Mouse (Mus musculus): ENCODE measurements at regions not wholly inside any gene's neighbourhood (a gene's known extent, or its start where the extent isn't known, plus 50 kb on each side); places are given as distances from the start of the nearest gene placed in this dataset.

GRCm38 (mm10) chr14:46060622-46061381, 318.4 kb upstream of the Gm15217 start:
- Histone ChIP-seq H3K4me1 (peaks cover 13% of the 10 kb centered on the region), H3K27me3 (no peaks in the 10 kb centered on the region), H3K9ac (no peak overlapping the region), H3K27ac (peak overlapping the region; percentile 58), H3K9me3 (replicated peaks) (no peaks in the 10 kb centered on the region), H3K4me3 (replicated peaks) (peak overlapping the region; percentile 31), H3K4me2 (peak overlapping the region; percentile 56), H3K36me3 (no peaks in the 10 kb centered on the region)
- peak; percentile 88 for ATAC-seq (replicated peaks; ENCODE audit: low FRiP score)
- WGBS = 15% methylated on average over 14 of the region's 14 CpGs

- Histone ChIP-seq H3K9ac (no peak overlapping the region), H3K9me3 (replicated peaks) (no peaks in the 10 kb centered on the region), H3K4me3 (replicated peaks) (no peak overlapping the region), H3K27ac (no peak overlapping the region), H3K36me3 (no peaks in the 10 kb centered on the region), H3K4me2 (no peak overlapping the region), H3K27me3 (no peaks in the 10 kb centered on the region), H3K4me1 (no peaks in the 10 kb centered on the region)
- no peak for ATAC-seq (replicated peaks; ENCODE audit: low FRiP score)
- WGBS = 65% methylated on average over 5 of the region's 5 CpGs
Observed at GRCm38 (mm10) chr14:46067102-46067801, 312.0 kb upstream of the Gm15217 start.

GRCm38 (mm10) chr14:46071244-46071643, 308.0 kb upstream of the Gm15217 start:
- H3K4me2 ChIP-seq = no peak overlapping the region
- no peaks in the 10 kb centered on the region for H3K9me3 ChIP-seq (replicated peaks)
- no peaks in the 10 kb centered on the region for H3K4me1 ChIP-seq
- H3K9ac ChIP-seq = no peak overlapping the region
- no peaks in the 10 kb centered on the region for H3K27me3 ChIP-seq
- no peaks in the 10 kb centered on the region for H3K36me3 ChIP-seq
- no peak overlapping the region for H3K4me3 ChIP-seq (replicated peaks)
- WGBS = 75% methylated on average over 5 of the region's 5 CpGs
- no peak overlapping the region for H3K27ac ChIP-seq
- no peak for ATAC-seq (replicated peaks; ENCODE audit: low FRiP score)

GRCm38 (mm10) chr14:46076738-46077137, 302.5 kb upstream of the Gm15217 start:
- Histone ChIP-seq H3K4me1 (no peaks in the 10 kb centered on the region), H3K27ac (no peak overlapping the region), H3K9me3 (replicated peaks) (no peaks in the 10 kb centered on the region), H3K36me3 (no peaks in the 10 kb centered on the region), H3K9ac (no peak overlapping the region), H3K4me2 (no peak overlapping the region), H3K27me3 (no peaks in the 10 kb centered on the region), H3K4me3 (replicated peaks) (no peak overlapping the region)
- 97% methylated on average over 2 of the region's 2 CpGs for WGBS
- ATAC-seq (replicated peaks; ENCODE audit: low FRiP score) = no peak

GRCm38 (mm10) chr14:46077406-46078131, 301.6 kb upstream of the Gm15217 start:
- Histone ChIP-seq H3K4me2 (no peak overlapping the region), H3K9me3 (replicated peaks) (no peaks in the 10 kb centered on the region), H3K36me3 (no peaks in the 10 kb centered on the region), H3K9ac (no peak overlapping the region), H3K27ac (no peak overlapping the region), H3K4me1 (no peaks in the 10 kb centered on the region), H3K4me3 (replicated peaks) (no peak overlapping the region), H3K27me3 (no peaks in the 10 kb centered on the region)
- ATAC-seq (replicated peaks; ENCODE audit: low FRiP score) = no peak
- WGBS = 79% methylated on average over 11 of the region's 11 CpGs

GRCm38 (mm10) chr14:46082646-46083045, 296.6 kb upstream of the Gm15217 start:
- H3K4me3 ChIP-seq (replicated peaks) = no peak overlapping the region
- H3K4me1 ChIP-seq = no peaks in the 10 kb centered on the region
- no peaks in the 10 kb centered on the region for H3K9me3 ChIP-seq (replicated peaks)
- 93% methylated on average over 5 of the region's 5 CpGs for WGBS
- H3K9ac ChIP-seq = no peak overlapping the region
- no peaks in the 10 kb centered on the region for H3K27me3 ChIP-seq
- ATAC-seq (replicated peaks; ENCODE audit: low FRiP score) = no peak
- H3K4me2 ChIP-seq = no peak overlapping the region
- no peak overlapping the region for H3K27ac ChIP-seq
- no peaks in the 10 kb centered on the region for H3K36me3 ChIP-seq

- Histone ChIP-seq H3K9me3 (replicated peaks) (no peaks in the 10 kb centered on the region), H3K27me3 (no peaks in the 10 kb centered on the region), H3K4me1 (no peaks in the 10 kb centered on the region), H3K4me3 (replicated peaks) (no peak overlapping the region), H3K36me3 (no peaks in the 10 kb centered on the region), H3K27ac (no peak overlapping the region), H3K9ac (no peak overlapping the region), H3K4me2 (no peak overlapping the region)
- no peak for ATAC-seq (replicated peaks; ENCODE audit: low FRiP score)
- 60% methylated on average over 12 of the region's 12 CpGs for WGBS
Observed at GRCm38 (mm10) chr14:46088968-46089691, 290.1 kb upstream of the Gm15217 start.

- Histone ChIP-seq H3K36me3 (no peaks in the 10 kb centered on the region), H3K9me3 (replicated peaks) (no peaks in the 10 kb centered on the region), H3K4me3 (replicated peaks) (no peak overlapping the region), H3K9ac (no peak overlapping the region), H3K4me1 (no peaks in the 10 kb centered on the region), H3K27ac (no peak overlapping the region), H3K4me2 (no peak overlapping the region), H3K27me3 (no peaks in the 10 kb centered on the region)
- no peak for ATAC-seq (replicated peaks; ENCODE audit: low FRiP score)
- 62% methylated on average over 3 of the region's 3 CpGs for WGBS
Observed at GRCm38 (mm10) chr14:46115950-46116349, 263.3 kb upstream of the Gm15217 start.

GRCm38 (mm10) chr14:46126541-46126940, 252.7 kb upstream of the Gm15217 start:
- no peaks in the 10 kb centered on the region for H3K4me1 ChIP-seq
- no peak overlapping the region for H3K4me3 ChIP-seq (replicated peaks)
- no peaks in the 10 kb centered on the region for H3K36me3 ChIP-seq
- no peaks in the 10 kb centered on the region for H3K9me3 ChIP-seq (replicated peaks)
- no peak overlapping the region for H3K4me2 ChIP-seq
- 68% methylated on average over 1 of the region's 1 CpGs for WGBS
- no peak overlapping the region for H3K27ac ChIP-seq
- H3K9ac ChIP-seq = no peak overlapping the region
- H3K27me3 ChIP-seq = no peaks in the 10 kb centered on the region
- no peak; the same call in 1 of the 2 replicates for ATAC-seq (replicated peaks; ENCODE audit: low FRiP score)

- no peak for ATAC-seq (replicated peaks; ENCODE audit: low FRiP score)
Observed at GRCm38 (mm10) chr14:46129762-46130161, 249.5 kb upstream of the Gm15217 start.

GRCm38 (mm10) chr14:46144175-46144574, 235.0 kb upstream of the Gm15217 start:
- no peaks in the 10 kb centered on the region for H3K36me3 ChIP-seq
- H3K4me2 ChIP-seq = no peak overlapping the region
- no peak overlapping the region for H3K9ac ChIP-seq
- H3K9me3 ChIP-seq (replicated peaks) = no peaks in the 10 kb centered on the region
- ATAC-seq (replicated peaks; ENCODE audit: low FRiP score) = no peak
- H3K27me3 ChIP-seq = no peaks in the 10 kb centered on the region
- no peak overlapping the region for H3K27ac ChIP-seq
- 50% methylated on average over 4 of the region's 4 CpGs for WGBS
- no peak overlapping the region for H3K4me3 ChIP-seq (replicated peaks)
- 0 out of 2 replicates have a peak, but pooled peaks cover 6% of the 10 kb centered on the region for H3K4me1 ChIP-seq

More at GRCm38 (mm10) chr14:46129762-46130161, 249.5 kb upstream of the Gm15217 start:
- Histone ChIP-seq H3K4me3 (replicated peaks) (no peak overlapping the region), H3K27me3 (no peaks in the 10 kb centered on the region), H3K4me2 (no peak overlapping the region), H3K4me1 (no peaks in the 10 kb centered on the region), H3K9ac (no peak overlapping the region), H3K27ac (no peak overlapping the region), H3K9me3 (replicated peaks) (no peaks in the 10 kb centered on the region), H3K36me3 (no peaks in the 10 kb centered on the region)
- 57% methylated on average over 3 of the region's 3 CpGs for WGBS

Measured in kidney, embryonic 15.5 days (tissue).